Mouse (Mus musculus) testis, adult 2 months (tissue): ENCODE measurements around the gene Gpr180.

Experiments
- CTCF ChIP-seq: fragments of 200-500 bp; IDR thresholded peaks from 2 replicates; pipeline ENCODE4 v1.5.1; 2012; ENCODE audit warnings: low read depth, mild to moderate bottlenecking, inconsistent platforms, low read length, moderate library complexity; ENCODE audit not compliant: control insufficient read depth, insufficient read depth, insufficient replicate concordance
- POLR2A ChIP-seq: fragments of 200-500 bp; IDR thresholded peaks from 2 replicates; pipeline ENCODE4 v1.6.1; 2012; ENCODE audit warnings: low read depth, mild to moderate bottlenecking, inconsistent platforms, low read length, moderate library complexity; ENCODE audit not compliant: control insufficient read depth

DNA sequence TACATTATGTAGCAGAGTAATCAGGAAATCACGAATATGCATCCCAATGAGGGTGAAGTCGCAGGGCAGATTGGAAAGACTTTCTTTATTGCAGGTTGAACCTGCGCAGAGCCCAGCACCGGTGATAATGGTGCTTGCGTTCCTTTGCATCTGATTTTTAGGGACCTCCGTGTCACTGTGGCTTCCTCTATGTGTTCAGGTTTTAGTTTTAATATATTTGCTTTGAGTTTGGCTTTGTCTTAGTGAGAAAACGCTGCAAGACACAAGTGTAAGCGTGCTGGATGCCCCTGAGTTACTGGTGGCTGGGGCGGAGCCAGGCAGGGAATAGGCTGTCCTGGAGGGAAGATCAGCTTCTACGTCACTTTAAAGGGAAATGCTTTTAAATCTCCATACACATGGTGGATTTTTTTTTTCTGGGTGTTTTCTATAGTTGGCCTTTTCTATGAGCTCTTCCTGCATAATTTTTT, 43.8 kb downstream of the Gpr180 start:
- TF ChIP-seq CTCF (no peak), POLR2A (no peak)
